Mouse (Mus musculus) cerebellum, adult 2 months (tissue): ENCODE data around the gene Pex7.

Experiments
- CTCF ChIP-seq: fragments of 200-500 bp; IDR thresholded peaks from 2 replicates; pipeline ENCODE4 v1.5.1; 2011; ENCODE audit warnings: low read depth, mild to moderate bottlenecking, control low read depth, low read length, moderate library complexity, borderline replicate concordance; ENCODE audit not compliant: insufficient read depth
- POLR2A ChIP-seq: fragments of 200-500 bp; IDR thresholded peaks from 2 replicates; pipeline ENCODE4 v1.6.1; 2011; ENCODE audit warnings: low read length, control low read depth, borderline replicate concordance; ENCODE audit not compliant: insufficient read depth

GRCm38 (mm10) chr10:19815371-19815770 lies 92.1 kb downstream of the Pex7 start:
- TF ChIP-seq POLR2A (no peak), CTCF (no peak)
